1 mouse cellular context compared by ENCODE assay signal in genomic region chr3:37760866-37761265, GRCm38 (mm10).
A peak's percentile ranks its signal among the peaks of the same experiment; 100 is the strongest.
TF ChIP-seq lines count a peak whose summit lies in the region.

No protein-coding gene starts in this region.

TF ChIP-seq in MEL, 35 proteins besides CTCF, POLR2A, EP300 and RAD21 (continued from another document):
- TF ChIP-seq MYB (IDR thresholded peaks at IDR 0.05; ENCODE audit: low read depth, low read length), result no peak
- peak; percentile 74 for TF ChIP-seq ETS1 (IDR thresholded peaks at IDR 0.05; ENCODE audit: low read depth, low read length)
- TF ChIP-seq MAZ (IDR thresholded peaks at IDR 0.05; ENCODE audit: low read depth, low read length), result no peak
- no peak for TF ChIP-seq ZC3H11A (IDR thresholded peaks at IDR 0.05; ENCODE audit: low read depth, low read length)
- no peak for TF ChIP-seq MYC (IDR thresholded peaks at IDR 0.05; ENCODE audit: low read depth, low read length)
- no peak for TF ChIP-seq GABPA (IDR thresholded peaks at IDR 0.05; ENCODE audit: low read depth, low read length)
- TF ChIP-seq POLR2AphosphoS2 (IDR thresholded peaks at IDR 0.05; ENCODE audit: low read length), result no peak
- no peak for TF ChIP-seq ZMIZ1 (IDR thresholded peaks at IDR 0.05; ENCODE audit: low read depth, low read length)
- TF ChIP-seq USF1 (IDR thresholded peaks at IDR 0.05; ENCODE audit: low read depth, low read length), result no peak
- TF ChIP-seq GATA1 (IDR thresholded peaks at IDR 0.05; ENCODE audit: low read depth, low read length), result no peak
- TF ChIP-seq MAX (IDR thresholded peaks at IDR 0.05; ENCODE audit: low read length), result no peak
- no peak for TF ChIP-seq KAT2A (conservative IDR thresholded peaks at IDR 0.05; ENCODE audit: low read depth, low read length)
- TF ChIP-seq MXI1 (IDR thresholded peaks at IDR 0.05; ENCODE audit: low read depth, low read length), result peak; percentile 24
- TF ChIP-seq SIN3A (IDR thresholded peaks at IDR 0.05; ENCODE audit: low read length), result peak; percentile 58; the same call in 1 of the 2 replicates
- no peak for TF ChIP-seq HCFC1 (IDR thresholded peaks at IDR 0.05; ENCODE audit: low read depth, low read length)
- no peak for TF ChIP-seq JUND (IDR thresholded peaks at IDR 0.05; ENCODE audit: low read depth, low read length)
- no peak for TF ChIP-seq UBTF (IDR thresholded peaks at IDR 0.05; ENCODE audit: borderline replicate concordance, insufficient read depth, low read depth, low read length)
